Mouse (Mus musculus): ENCODE results near the gene Noa1. TPM values are rescaled to one million over a fixed set of nuclear protein-coding genes. Genes with fewer than 3 reads are reported as not detected.

Noa1 gene
- total RNA-seq, 2 experiments from 2014 or later = 14.2 to 15.9 TPM

DNA sequence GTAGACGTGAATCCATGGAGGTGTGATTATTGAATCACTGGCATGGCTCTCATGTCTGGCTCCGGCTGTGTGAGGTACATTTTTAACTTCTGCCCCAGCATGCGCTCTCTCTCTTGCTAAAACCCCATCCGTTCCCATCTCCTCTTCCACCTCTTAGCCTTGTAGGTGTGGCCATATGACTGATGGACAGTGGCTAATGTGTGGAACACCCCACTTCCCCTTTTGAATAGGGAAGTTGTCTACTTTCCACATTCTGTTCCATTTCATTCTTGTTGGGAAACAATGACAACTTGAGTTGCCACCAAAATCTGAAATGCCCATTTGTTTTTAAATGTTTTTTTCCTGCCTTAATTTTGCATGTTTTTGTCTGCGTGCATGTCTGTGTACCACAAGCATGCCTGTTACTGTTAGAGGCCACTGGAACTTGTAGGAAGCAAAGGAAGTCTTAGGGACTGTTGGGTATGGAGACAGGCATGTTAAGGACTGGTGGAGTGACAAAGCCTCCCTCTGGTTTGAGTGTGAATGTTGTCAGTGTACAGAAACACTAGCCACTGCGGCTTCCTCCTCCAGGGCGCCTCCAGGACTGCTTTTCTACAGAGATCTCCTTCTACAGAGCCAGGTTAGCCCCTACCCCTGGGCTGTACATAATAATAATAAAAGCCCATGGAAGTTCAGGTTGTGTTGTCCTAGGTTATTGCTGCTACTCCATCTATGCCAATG, 16.9 kb downstream of the Noa1 start:
- no peak for DNase-seq (ENCODE audit: low spot score in 2 of 2)

DNA sequence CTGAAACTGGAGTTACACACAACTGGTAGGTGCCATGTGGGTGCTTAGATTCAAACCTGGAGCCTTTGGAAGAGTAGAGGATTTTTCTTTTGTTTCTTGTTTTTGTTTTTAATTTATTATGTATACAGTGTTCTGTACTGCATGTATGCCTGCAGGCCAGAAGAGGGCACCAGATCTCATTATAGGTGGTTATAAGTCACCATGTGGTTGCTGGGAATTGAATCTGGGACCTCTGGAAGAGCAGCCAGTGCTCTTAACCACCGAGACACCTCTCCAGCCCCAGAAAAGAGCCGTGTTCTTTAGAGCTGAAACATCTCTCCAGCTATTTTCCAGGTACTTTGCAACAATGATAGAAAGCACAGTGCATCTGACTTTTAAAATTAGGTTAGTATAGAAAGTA, 19.3 kb downstream of the Noa1 start:
- no peak for DNase-seq (ENCODE audit: low spot score in 2 of 2)

DNA sequence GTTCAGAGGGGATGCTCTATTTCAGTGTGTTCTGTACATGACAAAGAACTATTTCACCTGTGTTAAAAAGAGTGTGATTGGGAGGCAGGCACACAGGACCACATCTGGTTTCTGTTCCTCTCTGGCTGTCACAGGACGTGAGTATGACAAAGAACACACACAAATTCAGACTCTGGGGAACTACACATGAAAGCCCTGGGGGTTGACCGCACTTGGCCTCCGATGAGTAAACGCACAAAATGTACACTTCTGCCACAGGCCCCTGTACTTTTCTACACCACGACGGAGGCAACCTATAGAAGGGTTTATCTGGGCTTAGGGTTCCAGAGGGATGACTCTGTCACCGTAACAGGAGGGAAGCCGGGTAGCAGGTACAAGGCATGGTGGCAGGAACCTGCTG, 20.2 kb downstream of the Noa1 start:
- DNase-seq (ENCODE audit: low spot score in 2 of 2) = no peak

- no peak for DNase-seq (ENCODE audit: low spot score in 2 of 2)
Observed at GRCm38 (mm10) chr5:77287901-77288300, 22.0 kb downstream of the Noa1 start.

- DNase-seq (ENCODE audit: low spot score in 2 of 2) = no peak
Observed at GRCm38 (mm10) chr5:77286904-77287303, 23.0 kb downstream of the Noa1 start.

GRCm38 (mm10) chr5:77285685-77286084, 24.2 kb downstream of the Noa1 start:
- DNase-seq (ENCODE audit: low spot score in 2 of 2) = no peak

DNA sequence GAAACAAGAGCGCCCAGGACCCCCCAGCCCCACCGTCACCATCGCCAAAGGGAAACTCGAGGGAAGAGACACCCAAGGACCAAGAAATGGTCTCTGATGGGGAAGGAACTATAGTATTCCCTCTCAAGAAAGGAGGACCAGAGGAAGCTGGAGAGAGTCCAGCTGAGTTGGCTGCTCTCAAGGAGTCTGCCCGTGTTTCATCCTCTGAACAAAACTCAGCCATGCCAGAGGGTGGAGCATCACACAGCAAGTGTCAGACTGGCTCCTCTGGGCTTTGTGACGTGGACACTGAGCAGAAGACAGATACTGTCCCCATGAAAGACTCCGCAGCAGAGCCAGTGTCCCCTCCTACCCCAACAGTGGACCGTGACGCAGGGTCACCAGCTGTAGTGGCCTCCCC, 27.6 kb downstream of the Noa1 start:
- DNase-seq (ENCODE audit: low spot score in 2 of 2) = no peak

DNA sequence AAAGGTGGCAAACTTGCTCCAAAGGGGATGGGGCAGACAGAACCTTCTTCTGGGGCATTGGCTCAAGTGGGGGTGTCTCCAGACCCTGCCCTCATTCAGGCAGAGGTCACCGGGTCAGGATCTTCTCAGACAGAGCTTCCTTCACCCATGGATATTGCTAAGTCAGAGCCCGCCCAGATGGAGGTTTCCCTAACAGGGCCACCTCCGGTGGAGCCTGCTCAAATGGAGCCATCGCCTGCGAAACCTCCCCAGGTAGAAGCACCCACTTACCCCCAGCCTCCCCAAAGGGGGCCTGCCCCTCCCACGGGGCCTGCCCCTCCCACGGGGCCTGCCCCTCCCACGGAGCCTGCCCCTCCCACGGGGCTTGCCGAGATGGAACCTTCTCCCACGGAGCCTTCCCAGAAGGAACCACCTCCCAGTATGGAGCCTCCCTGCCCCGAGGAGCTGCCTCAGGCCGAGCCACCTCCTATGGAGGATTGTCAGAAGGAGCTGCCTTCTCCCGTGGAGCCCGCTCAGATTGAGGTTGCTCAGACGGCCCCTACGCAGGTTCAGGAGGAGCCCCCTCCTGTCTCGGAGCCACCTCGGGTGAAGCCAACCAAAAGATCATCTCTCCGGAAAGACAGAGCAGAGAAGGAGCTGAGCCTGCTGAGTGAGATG, 28.2 kb downstream of the Noa1 start:
- DNase-seq (ENCODE audit: low spot score in 2 of 2) = no peak

DNA sequence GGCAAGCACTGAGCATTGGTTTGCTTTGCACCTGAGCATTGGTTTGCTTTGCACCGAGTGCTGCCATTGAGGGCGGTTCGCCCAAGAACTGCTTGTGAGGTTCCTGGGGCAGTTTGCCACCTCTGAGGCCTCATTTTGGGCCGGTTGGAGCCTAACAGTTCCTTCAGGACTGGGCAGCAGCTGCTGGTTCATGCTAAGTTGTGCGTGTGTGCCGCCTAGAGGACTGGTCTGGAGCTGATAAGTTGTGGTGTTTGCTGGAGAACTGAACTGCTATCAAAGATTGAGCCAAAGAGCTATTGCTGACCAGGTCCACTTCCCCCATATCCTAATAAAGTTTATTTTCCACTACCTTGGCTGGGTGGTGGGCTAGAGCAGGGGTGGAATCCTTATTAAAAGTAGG, 32.7 kb downstream of the Noa1 start:
- no peak for DNase-seq (ENCODE audit: low spot score in 2 of 2)

DNA sequence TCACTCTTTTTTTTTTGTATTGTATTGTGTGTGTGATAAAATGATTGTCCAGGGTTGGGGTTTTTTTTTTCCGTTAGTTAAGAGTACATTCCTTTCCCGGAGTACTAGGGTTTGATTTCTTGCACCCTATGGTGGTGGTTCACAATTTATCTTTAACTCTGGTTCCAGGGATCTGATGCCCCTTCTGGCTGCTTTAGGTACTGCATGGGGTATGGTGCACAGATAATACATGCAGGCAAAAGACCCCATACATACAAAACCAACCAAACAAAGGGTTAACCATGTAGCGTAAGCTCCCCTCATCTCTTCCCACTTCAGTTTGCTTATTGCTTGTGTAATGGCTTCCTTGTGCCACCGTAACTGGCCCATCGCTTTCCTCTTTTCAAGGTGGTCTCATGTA, 33.9 kb downstream of the Noa1 start:
- DNase-seq (ENCODE audit: low spot score in 2 of 2) = no peak

DNA sequence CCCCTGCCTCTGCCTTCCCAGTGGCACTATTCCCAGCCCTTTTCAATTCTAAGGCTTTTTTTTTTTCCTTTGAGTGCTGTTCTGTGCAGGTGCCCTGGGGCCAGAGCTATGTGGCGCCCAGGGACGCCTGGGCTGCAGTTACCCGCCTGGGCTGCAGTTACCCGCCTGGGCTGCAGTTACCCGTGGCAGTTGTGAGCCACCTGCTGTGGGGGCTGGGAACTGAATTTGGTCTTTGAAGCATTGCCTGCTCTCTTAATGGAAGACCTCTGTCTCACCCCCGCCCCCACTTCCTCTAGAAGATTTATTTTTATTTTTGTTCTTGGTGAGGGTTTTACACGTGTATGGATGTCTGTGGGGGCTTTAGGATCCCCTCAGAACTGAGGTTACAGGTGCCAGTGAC, 36.7 kb downstream of the Noa1 start:
- DNase-seq (ENCODE audit: low spot score in 2 of 2) = no peak

DNA sequence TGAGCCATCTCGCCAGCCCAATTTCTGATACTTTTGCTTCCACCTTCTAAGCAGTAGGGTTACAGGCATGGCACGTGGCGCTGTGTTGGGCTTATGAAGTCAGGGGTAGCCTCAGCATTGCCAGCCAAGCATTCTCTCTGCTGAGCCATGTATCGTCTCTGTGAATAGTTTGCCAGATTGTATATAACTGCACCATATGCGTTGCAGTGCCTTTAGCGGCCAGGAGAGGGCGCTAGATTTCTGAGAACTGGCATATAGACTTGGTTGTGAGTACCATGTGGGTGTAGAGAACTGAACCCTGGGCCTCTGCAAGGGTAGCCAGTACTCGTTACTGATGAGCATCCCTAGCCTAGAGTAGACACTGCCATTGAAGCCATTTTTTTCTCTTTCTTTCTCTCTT, 40.5 kb downstream of the Noa1 start:
- DNase-seq (ENCODE audit: low spot score in 2 of 2) = no peak

DNA sequence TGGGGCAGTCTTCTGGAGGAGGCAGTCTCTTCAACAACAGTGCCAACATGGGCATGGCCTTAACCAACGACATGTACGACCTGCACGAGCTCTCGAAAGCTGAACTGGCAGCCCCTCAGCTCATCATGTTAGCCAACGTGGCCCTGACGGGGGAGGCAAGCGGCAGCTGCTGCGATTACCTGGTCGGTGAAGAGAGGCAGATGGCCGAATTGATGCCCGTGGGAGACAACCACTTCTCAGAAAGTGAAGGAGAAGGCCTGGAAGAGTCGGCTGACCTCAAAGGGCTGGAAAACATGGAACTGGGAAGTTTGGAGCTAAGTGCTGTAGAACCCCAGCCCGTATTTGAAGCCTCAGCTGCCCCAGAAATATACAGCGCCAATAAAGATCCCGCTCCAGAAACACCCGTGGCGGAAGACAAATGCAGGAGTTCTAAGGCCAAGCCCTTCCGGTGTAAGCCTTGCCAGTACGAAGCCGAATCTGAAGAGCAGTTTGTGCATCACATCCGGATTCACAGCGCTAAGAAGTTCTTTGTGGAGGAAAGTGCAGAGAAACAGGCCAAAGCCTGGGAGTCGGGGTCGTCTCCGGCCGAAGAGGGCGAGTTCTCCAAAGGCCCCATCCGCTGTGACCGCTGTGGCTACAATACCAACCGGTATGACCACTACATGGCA, 41.8 kb downstream of the Noa1 start:
- no peak for DNase-seq (ENCODE audit: low spot score in 2 of 2)

- DNase-seq (ENCODE audit: low spot score in 2 of 2) = no peak
Observed at GRCm38 (mm10) chr5:77267441-77267840, 42.4 kb downstream of the Noa1 start.

- no peak for DNase-seq (ENCODE audit: low spot score in 2 of 2)
Observed at GRCm38 (mm10) chr5:77266886-77267401, 42.9 kb downstream of the Noa1 start.

DNA sequence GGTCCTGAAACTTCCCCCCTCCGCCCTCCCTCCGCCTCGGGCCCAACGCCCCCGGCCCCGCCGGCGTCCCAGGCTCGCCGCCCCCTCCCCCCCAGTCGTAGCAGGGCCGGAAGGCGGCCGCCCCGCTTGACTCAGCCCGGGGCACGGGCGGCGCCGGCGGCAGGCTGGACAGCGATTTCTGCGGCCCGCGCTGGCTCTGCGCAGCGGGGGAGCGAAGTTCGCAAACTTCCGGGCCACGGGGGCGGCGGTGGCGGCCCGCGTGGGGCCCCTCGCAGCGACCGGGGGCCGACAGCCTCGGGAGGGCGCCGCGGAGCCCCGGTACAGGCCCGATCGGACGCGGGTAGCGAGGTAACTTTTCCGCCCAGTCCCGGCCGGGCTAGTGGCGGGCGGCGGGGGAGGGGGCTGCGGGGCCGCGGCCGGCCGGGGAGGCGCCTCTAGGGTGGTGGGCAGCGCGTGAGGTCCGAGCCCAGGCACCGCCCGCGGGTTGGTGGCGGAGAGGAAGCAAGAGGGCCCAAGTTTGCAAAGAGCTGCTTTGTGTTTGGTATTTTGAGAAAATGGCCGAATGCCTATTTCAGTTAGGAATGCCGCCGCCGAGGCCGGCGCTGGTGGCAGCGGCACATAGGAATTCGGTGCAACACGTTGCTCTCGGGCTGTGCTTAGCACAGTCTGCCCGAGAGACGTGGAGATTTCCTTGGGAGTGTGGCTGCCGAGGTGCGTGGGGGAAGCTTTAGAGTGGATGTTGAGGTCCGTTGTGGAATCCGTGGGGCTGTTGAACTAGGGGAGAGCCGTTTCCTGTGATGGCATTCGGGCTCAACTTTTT, 43.6 kb downstream of the Noa1 start:
- peak; percentile 36 to 65 for DNase-seq (ENCODE audit: low spot score in 2 of 2)

- peak; percentile 69 to 81 for DNase-seq (ENCODE audit: low spot score in 2 of 2)
Observed at GRCm38 (mm10) chr5:77265671-77266065, 44.2 kb downstream of the Noa1 start.

DNA sequence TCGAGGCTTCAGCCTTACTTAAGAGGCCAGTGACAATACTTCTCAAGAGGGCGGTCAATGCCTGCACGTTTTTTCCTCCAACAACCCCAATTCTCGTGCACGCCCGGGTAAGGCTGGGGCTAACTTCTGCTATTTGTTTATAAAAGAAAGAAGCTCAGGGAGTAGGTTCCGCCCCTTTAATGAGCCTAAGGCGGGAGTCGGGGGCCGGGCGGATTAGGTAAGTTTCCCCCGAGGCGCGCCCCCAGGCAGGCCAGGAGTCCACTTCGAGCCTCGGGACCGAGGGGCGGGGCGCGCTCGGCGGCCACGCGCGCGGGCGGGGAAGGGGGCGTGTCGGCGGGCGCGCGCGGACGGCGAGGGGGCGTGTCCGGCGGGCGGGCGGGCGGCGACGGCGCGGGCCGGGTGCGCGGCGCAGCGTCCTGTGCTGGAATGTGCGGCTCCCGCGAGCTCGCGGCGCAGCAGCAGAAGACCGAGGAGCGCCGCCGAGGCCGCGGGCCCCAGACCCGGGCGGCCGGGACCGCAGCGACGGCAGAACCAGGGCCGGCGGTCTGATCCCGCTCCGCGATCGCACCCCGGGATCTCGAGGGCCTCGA, 44.7 kb downstream of the Noa1 start, which contains the start of gene Rest:
Gene Rest (plus strand): TSS at position 411 of the 590 bp plus-strand sequence.
- DNase-seq (ENCODE audit: low spot score in 2 of 2) = peak; percentile 83

GRCm38 (mm10) chr5:77262105-77262504, 47.8 kb downstream of the Noa1 start:
- no peak for DNase-seq (ENCODE audit: low spot score in 2 of 2)

DNA sequence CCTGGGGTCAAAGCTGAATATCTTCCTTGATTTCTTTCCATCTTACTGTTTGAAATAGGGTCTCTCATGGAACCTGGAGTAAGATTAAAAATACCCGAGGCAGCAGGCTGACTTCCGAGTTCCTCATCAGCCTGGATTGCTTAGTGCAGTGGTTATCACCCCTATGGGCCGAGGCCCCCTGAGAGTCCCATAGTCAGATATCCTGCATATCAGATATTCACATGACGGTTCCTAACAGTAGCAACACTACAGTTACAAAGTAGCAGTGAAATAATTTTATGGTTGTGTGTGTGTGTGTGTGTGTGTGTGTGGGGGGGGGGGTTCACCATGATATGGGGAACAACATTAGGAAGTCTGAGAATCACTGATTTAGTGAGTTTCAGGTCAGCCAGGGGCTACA, 48.7 kb downstream of the Noa1 start:
- no peak for DNase-seq (ENCODE audit: low spot score in 2 of 2)

DNA sequence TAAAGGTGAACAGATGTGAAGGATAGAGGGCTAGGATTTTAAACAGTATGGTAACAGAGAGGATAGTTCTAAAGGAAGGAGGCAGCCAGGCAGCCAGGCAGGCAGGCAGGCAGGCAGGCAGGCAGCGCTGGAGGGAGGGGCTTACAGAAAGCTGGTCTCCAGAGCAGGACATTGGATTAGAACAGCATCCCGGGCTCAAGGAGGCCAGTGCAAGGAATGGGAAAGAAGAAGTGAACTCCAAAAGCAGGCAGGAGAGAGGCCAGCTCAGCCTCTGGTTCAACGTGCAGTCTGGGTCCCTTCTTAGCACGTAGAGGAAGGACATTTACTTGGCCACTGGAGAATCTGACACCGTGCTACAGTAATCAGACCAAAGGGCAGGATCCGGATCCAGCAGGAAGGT, 49.7 kb downstream of the Noa1 start:
- DNase-seq (ENCODE audit: low spot score in 2 of 2) = no peak

Data from gastrocnemius, postnatal 4 days (tissue).